Mouse (Mus musculus): ENCODE measurements around the gene Eif3k. TPM values are rescaled to one million over a fixed set of nuclear protein-coding genes. Genes with fewer than 3 reads are reported as not detected.
A peak's percentile ranks its signal among the peaks of the same experiment; 100 is the strongest.

Gene Eif3k
- 100 to 1,000 TPM; 171 to 178 TPM for total RNA-seq (2021)

- peak; percentile 98 to 99 for DNase-seq (ENCODE audit: extremely low spot score in 1 of 2, low spot score in 2 of 2)
- intact Hi-C loops (cut with DNase I), result no loop called here
Measured at GRCm38 (mm10) chr7:28981651-28982273, at the start of gene Eif3k, which contains the start of gene Map4k1. Eif3k (minus strand) TSS chr7:28981864. Map4k1 (plus strand) TSS chr7:28982050.

GRCm38 (mm10) chr7:29029690-29030656 is 48.3 kb upstream of the Eif3k start:
- DNase-seq (ENCODE audit: extremely low spot score in 1 of 2, low spot score in 2 of 2), result no peak
- intact Hi-C loops (cut with DNase I), result no loop called here

GRCm38 (mm10) chr7:29028761-29029160 is 47.1 kb upstream of the Eif3k start:
- no peak for DNase-seq (ENCODE audit: extremely low spot score in 1 of 2, low spot score in 2 of 2)
- intact Hi-C loops (cut with DNase I), result no loop called here

GRCm38 (mm10) chr7:29026811-29027210 is 45.1 kb upstream of the Eif3k start:
- intact Hi-C loops (cut with DNase I), result no loop called here
- no peak for DNase-seq (ENCODE audit: extremely low spot score in 1 of 2, low spot score in 2 of 2)

GRCm38 (mm10) chr7:29026195-29026594 is 44.5 kb upstream of the Eif3k start:
- no peak for DNase-seq (ENCODE audit: extremely low spot score in 1 of 2, low spot score in 2 of 2)
- intact Hi-C loops (cut with DNase I), result no loop called here

- no peak for DNase-seq (ENCODE audit: extremely low spot score in 1 of 2, low spot score in 2 of 2)
- intact Hi-C loops (cut with DNase I), result no loop called here
Measured at GRCm38 (mm10) chr7:29025566-29025965, 43.9 kb upstream of the Eif3k start.

- intact Hi-C loops (cut with DNase I), result no loop called here
- DNase-seq (ENCODE audit: extremely low spot score in 1 of 2, low spot score in 2 of 2), result no peak
Measured at GRCm38 (mm10) chr7:29023514-29023913, 41.9 kb upstream of the Eif3k start.

- DNase-seq (ENCODE audit: extremely low spot score in 1 of 2, low spot score in 2 of 2), result no peak
- intact Hi-C loops (cut with DNase I), result no loop called here
Measured at GRCm38 (mm10) chr7:29022479-29022878, 40.8 kb upstream of the Eif3k start.

GRCm38 (mm10) chr7:29019447-29020220 is 38.0 kb upstream of the Eif3k start:
- intact Hi-C loops (cut with DNase I), result no loop called here
- DNase-seq (ENCODE audit: extremely low spot score in 1 of 2, low spot score in 2 of 2), result no peak

- intact Hi-C loops (cut with DNase I), result no loop called here
- DNase-seq (ENCODE audit: extremely low spot score in 1 of 2, low spot score in 2 of 2), result no peak
Measured at GRCm38 (mm10) chr7:29017222-29017621, 35.6 kb upstream of the Eif3k start.

- intact Hi-C loops (cut with DNase I), result no loop called here
- no peak for DNase-seq (ENCODE audit: extremely low spot score in 1 of 2, low spot score in 2 of 2)
Measured at GRCm38 (mm10) chr7:29016440-29016839, 34.8 kb upstream of the Eif3k start.

GRCm38 (mm10) chr7:29014984-29015383 is 33.3 kb upstream of the Eif3k start:
- no peak for DNase-seq (ENCODE audit: extremely low spot score in 1 of 2, low spot score in 2 of 2)
- intact Hi-C loops (cut with DNase I), result no loop called here

GRCm38 (mm10) chr7:29008714-29009113 is 27.1 kb upstream of the Eif3k start:
- DNase-seq (ENCODE audit: extremely low spot score in 1 of 2, low spot score in 2 of 2), result no peak
- intact Hi-C loops (cut with DNase I), result no loop called here

- DNase-seq (ENCODE audit: extremely low spot score in 1 of 2, low spot score in 2 of 2), result no peak
- intact Hi-C loops (cut with DNase I), result no loop called here
Measured at GRCm38 (mm10) chr7:29008171-29008570, 26.5 kb upstream of the Eif3k start.

- intact Hi-C loops (cut with DNase I), result no loop called here
- DNase-seq (ENCODE audit: extremely low spot score in 1 of 2, low spot score in 2 of 2), result no peak
Measured at GRCm38 (mm10) chr7:29007224-29008101, 25.8 kb upstream of the Eif3k start.

- intact Hi-C loops (cut with DNase I), result no loop called here
- DNase-seq (ENCODE audit: extremely low spot score in 1 of 2, low spot score in 2 of 2), result peak in 1 of 2 experiments; percentile 65
Measured at GRCm38 (mm10) chr7:29000651-29001605, 19.3 kb upstream of the Eif3k start.

- intact Hi-C loops (cut with DNase I), result no loop called here
- DNase-seq (ENCODE audit: extremely low spot score in 1 of 2, low spot score in 2 of 2), result no peak
Measured at GRCm38 (mm10) chr7:28993402-28993801, 11.7 kb upstream of the Eif3k start.
